Mouse (Mus musculus) fibroblast of lung, adult 2 months (primary cell): Measurements from ENCODE around the gene Smurf2.
"Not testable (repeated sequence)": the region's sequence is repeated elsewhere in the genome, so short reads cannot be mapped to it uniquely, and the experiment has no call there.

Source experiments
- DNase-seq: peaks from one replicate; pipeline ENCODE4 v3.0.0-alpha.2; 2011; ENCODE audit warnings: low read depth

The Smurf2 gene

GRCm38 (mm10) chr11:106812410-106813136 is 107.9 kb downstream of the Smurf2 start:
- DNase-seq: no peak

- not testable (repeated sequence) for DNase-seq
Observed at GRCm38 (mm10) chr11:106807442-106807841, 113.1 kb downstream of the Smurf2 start.

GRCm38 (mm10) chr11:106802069-106802627 is 118.4 kb downstream of the Smurf2 start:
- no peak for DNase-seq

GRCm38 (mm10) chr11:106795679-106796078 is 124.8 kb downstream of the Smurf2 start:
- DNase-seq: no peak

- DNase-seq: no peak
Observed at GRCm38 (mm10) chr11:106793846-106794245, 126.7 kb downstream of the Smurf2 start.

GRCm38 (mm10) chr11:106789649-106790048 is 130.9 kb downstream of the Smurf2 start:
- DNase-seq: no peak

GRCm38 (mm10) chr11:106788775-106789459 is 131.6 kb downstream of the Smurf2 start, which contains the start of the genes Ddx5 and Cep95:
Gene Ddx5, minus strand, starts transcription at chr11:106789185.
Gene Cep95, plus strand, starts transcription at chr11:106789252.
- DNase-seq: peak; percentile 97

GRCm38 (mm10) chr11:106788026-106788774 is 132.3 kb downstream of the Smurf2 start:
- DNase-seq: peak; percentile 80

- DNase-seq: no peak
Observed at GRCm38 (mm10) chr11:106787131-106788025, 133.1 kb downstream of the Smurf2 start.

- DNase-seq: no peak
Observed at GRCm38 (mm10) chr11:106785043-106785442, 135.5 kb downstream of the Smurf2 start.

- no peak for DNase-seq
Observed at GRCm38 (mm10) chr11:106784476-106784875, 136.0 kb downstream of the Smurf2 start.

GRCm38 (mm10) chr11:106782841-106783764 is 137.4 kb downstream of the Smurf2 start:
- DNase-seq: no peak

GRCm38 (mm10) chr11:106782271-106782670 is 138.2 kb downstream of the Smurf2 start:
- not testable (repeated sequence) for DNase-seq

- DNase-seq: no peak
Observed at GRCm38 (mm10) chr11:106780590-106781220, 139.8 kb downstream of the Smurf2 start.

- DNase-seq: no peak
Observed at GRCm38 (mm10) chr11:106780089-106780425, 140.5 kb downstream of the Smurf2 start.

- DNase-seq: peak; percentile 81
Observed at GRCm38 (mm10) chr11:106779388-106780088, 141.0 kb downstream of the Smurf2 start, which contains the start of gene Polg2. Gene Polg2, minus strand, starts transcription at chr11:106779537.

- DNase-seq: no peak
Observed at GRCm38 (mm10) chr11:106778589-106779387, 141.7 kb downstream of the Smurf2 start.

- DNase-seq: no peak
Observed at GRCm38 (mm10) chr11:106778132-106778531, 142.4 kb downstream of the Smurf2 start.
